Mouse (Mus musculus) G1E (cell line): Measurements from ENCODE around the gene Alcam. TPM values are rescaled to one million over a fixed set of nuclear protein-coding genes. Genes with fewer than 3 reads are reported as not detected.

ENCODE experiments used
- ATAC-seq: 2 replicates; pipeline ENCODE4 v1.8.0; 2016; ENCODE audit warnings: mild to moderate bottlenecking; ENCODE audit not compliant: insufficient number of reproducible peaks, poor library complexity, low FRiP score, severe bottlenecking; ENCODE audit errors: extremely low read depth
- DNase-seq: peaks from one replicate; pipeline ENCODE4 v3.0.0; 2012; ENCODE audit warnings: low spot score
- H3K27me3 ChIP-seq: 2 replicates; pipeline ENCODE4 v1.6.1; 2012; ENCODE audit warnings: mild to moderate bottlenecking, low read length, inconsistent platforms; ENCODE audit not compliant: insufficient read depth
- H3K36me3 ChIP-seq: replicated peaks from 2 replicates; pipeline ENCODE3; 2012; ENCODE audit warnings: mild to moderate bottlenecking, inconsistent platforms
- H3K4me1 ChIP-seq: 2 replicates; pipeline ENCODE4 v1.6.1; 2012; ENCODE audit warnings: low read depth, low read length, inconsistent platforms, mixed read lengths; ENCODE audit not compliant: insufficient read depth
- H3K4me3 ChIP-seq: 2 replicates; pipeline ENCODE4 v1.5.1; 2012; ENCODE audit warnings: low read depth, mild to moderate bottlenecking, inconsistent platforms, low read length, moderate library complexity, mixed read lengths
- H3K9me3 ChIP-seq: replicated peaks from 2 replicates; pipeline ENCODE4 v1.6.1; 2012; ENCODE audit warnings: inconsistent platforms
- CTCF ChIP-seq: IDR thresholded peaks from 2 replicates; pipeline ENCODE4 v1.5.1; 2012; ENCODE audit warnings: low read depth, low read length, inconsistent platforms, mixed read lengths
- GATA1 ChIP-seq: IDR thresholded peaks from 2 replicates; pipeline ENCODE4 v1.6.1; 2012; ENCODE audit warnings: borderline replicate concordance, low read length, inconsistent platforms, mixed read lengths
- GATA2 ChIP-seq: IDR thresholded peaks from 2 replicates; pipeline ENCODE4 v1.6.1; 2012; ENCODE audit warnings: low read depth, low read length, inconsistent platforms, borderline replicate concordance
- POLR2AphosphoS5 ChIP-seq: IDR thresholded peaks from 2 replicates; pipeline ENCODE4 v1.6.1; 2012; ENCODE audit warnings: low read depth, low read length, inconsistent platforms; ENCODE audit not compliant: insufficient replicate concordance
- TAL1 ChIP-seq: conservative IDR thresholded peaks from 2 replicates; pipeline ENCODE4 v1.6.1; 2012; ENCODE audit warnings: low read depth, low read length, inconsistent platforms, mixed read lengths
- polyA plus RNA-seq: library from polyadenylated mRNA; stranded (reverse); fragments of >175 nt; gene quantifications from 2 replicates; pipeline ENCODE4 v1.2.3, GENCODE M21; 2012
- total RNA-seq, 2 experiments: library from RNA; stranded (forward) in 1 of 2; stranded (reverse) in 1 of 2; fragments of 200-1000 nt in 1 of 2; fragments of >200 nt in 1 of 2; fragmentation: Nextera tagmentation in 1 of 2; gene quantifications; 2 replicates each; pipeline ENCODE4 v1.2.3; 2014 to 2017

Gene Alcam
- total and polyA plus RNA-seq, 3 experiments, result 0.11 TPM; not detected in 2

GRCm38 (mm10) chr16:52452862-52453715 lies 785 bp downstream of the Alcam start:
- H3K4me1 ChIP-seq, result no peaks in the 10 kb centered on the region
- no peak overlapping the region; the same call in 1 of the 2 replicates for H3K4me3 ChIP-seq
- no peak for TF ChIP-seq GATA1
- no peak for TF ChIP-seq TAL1
- TF ChIP-seq POLR2AphosphoS5, result no peak
- no peak for TF ChIP-seq CTCF
- TF ChIP-seq GATA2, result no peak
- DNase-seq, result no peak
- no peak for ATAC-seq
- H3K9me3 ChIP-seq, result peaks cover 32% of the 10 kb centered on the region
- H3K36me3 ChIP-seq, result no peaks in the 10 kb centered on the region
- no peaks in the 10 kb centered on the region for H3K27me3 ChIP-seq

- ATAC-seq, result no peak
- TF ChIP-seq POLR2AphosphoS5 (no peak), GATA1 (no peak), GATA2 (no peak), TAL1 (no peak), CTCF (no peak)
- DNase-seq, result no peak
- peaks cover 32% of the 10 kb centered on the region for H3K9me3 ChIP-seq
- H3K4me3 ChIP-seq, result no peak overlapping the region
- H3K27me3 ChIP-seq, result no peaks in the 10 kb centered on the region
- H3K36me3 ChIP-seq, result no peaks in the 10 kb centered on the region
- H3K4me1 ChIP-seq, result no peaks in the 10 kb centered on the region
Observed at GRCm38 (mm10) chr16:52452477-52452831, 1.4 kb downstream of the Alcam start.

GRCm38 (mm10) chr16:52451786-52452476 lies 1.9 kb downstream of the Alcam start:
- no peaks in the 10 kb centered on the region for H3K36me3 ChIP-seq
- DNase-seq, result no peak
- no peaks in the 10 kb centered on the region for H3K27me3 ChIP-seq
- TF ChIP-seq GATA2, result no peak
- TF ChIP-seq POLR2AphosphoS5, result no peak
- TF ChIP-seq CTCF, result no peak
- peaks cover 32% of the 10 kb centered on the region for H3K9me3 ChIP-seq
- H3K4me3 ChIP-seq, result no peak overlapping the region
- no peaks in the 10 kb centered on the region for H3K4me1 ChIP-seq
- ATAC-seq, result no peak

GRCm38 (mm10) chr16:52451101-52451785 lies 2.6 kb downstream of the Alcam start:
- DNase-seq (no peak), ATAC-seq (no peak)
- Histone ChIP-seq H3K9me3 (peaks cover 32% of the 10 kb centered on the region), H3K4me3 (no peak overlapping the region), H3K4me1 (no peaks in the 10 kb centered on the region), H3K36me3 (no peaks in the 10 kb centered on the region), H3K27me3 (no peaks in the 10 kb centered on the region)
- TF ChIP-seq CTCF, result no peak
- no peak for TF ChIP-seq GATA1
- no peak for TF ChIP-seq POLR2AphosphoS5
- TF ChIP-seq GATA2, result no peak
- no peak for TF ChIP-seq TAL1

- DNase-seq, result no peak
- no peaks in the 10 kb centered on the region for H3K4me1 ChIP-seq
Observed at GRCm38 (mm10) chr16:52450245-52451100, 3.4 kb downstream of the Alcam start.

More at GRCm38 (mm10) chr16:52450245-52451100, 3.4 kb downstream of the Alcam start:
- H3K4me3 ChIP-seq, result no peak overlapping the region
- no peaks in the 10 kb centered on the region for H3K27me3 ChIP-seq
- H3K9me3 ChIP-seq, result peaks cover 32% of the 10 kb centered on the region
- no peaks in the 10 kb centered on the region for H3K36me3 ChIP-seq
- ATAC-seq, result no peak
- no peak for TF ChIP-seq TAL1
- no peak for TF ChIP-seq CTCF
- no peak for TF ChIP-seq GATA1
- TF ChIP-seq POLR2AphosphoS5, result no peak
- TF ChIP-seq GATA2, result no peak
